Mouse (Mus musculus): ENCODE results near the gene Uvrag. TPM values are rescaled to one million over a fixed set of nuclear protein-coding genes. Genes with fewer than 3 reads are reported as not detected.
"Not testable (repeated sequence)": the region's sequence is repeated elsewhere in the genome, so short reads cannot be mapped to it uniquely, and the experiment has no call there.

The Uvrag gene
- total RNA-seq, 2 experiments from 2014 or later, result 8.6 to 9.7 TPM

DNA sequence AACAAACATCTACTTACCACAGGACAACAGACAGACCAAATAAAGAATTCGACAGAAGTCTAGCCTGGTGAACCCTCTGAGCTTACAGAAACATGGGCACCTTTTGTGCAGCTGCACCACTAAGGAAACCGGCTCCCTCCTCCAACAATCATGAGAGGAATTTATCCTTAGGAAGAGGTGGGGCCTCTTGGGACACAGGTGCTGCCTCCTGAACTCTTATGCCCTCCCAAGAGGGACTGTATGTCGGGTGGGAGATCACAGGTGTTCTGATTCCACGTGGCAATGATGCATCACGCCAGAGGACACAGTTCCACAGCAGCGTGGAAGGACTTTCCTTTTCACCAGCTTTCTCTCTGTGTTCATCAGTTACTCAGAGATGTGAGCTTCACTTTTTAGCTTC, 146.8 kb downstream of the Uvrag start:
- DNase-seq, result no peak
- intact Hi-C loops (cut with DNase I), result no loop called here

DNA sequence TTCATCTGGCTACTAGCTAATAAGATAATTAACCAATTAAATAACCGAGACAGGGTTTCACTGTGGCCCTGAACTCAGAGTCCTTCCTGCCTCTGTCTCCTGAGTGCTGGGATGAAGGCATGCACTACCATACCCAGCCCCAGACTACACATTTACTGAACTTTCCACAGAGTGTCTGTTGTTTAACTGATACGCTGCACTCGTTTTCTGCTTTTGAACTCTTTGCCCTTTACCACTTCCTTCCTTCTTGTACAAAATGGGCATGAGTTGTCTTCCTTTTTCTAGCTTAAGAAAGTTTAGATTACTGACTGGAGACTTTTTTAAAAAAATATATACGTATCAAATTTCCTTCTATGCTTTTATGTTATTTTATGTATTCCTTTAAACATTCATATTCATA, 147.5 kb downstream of the Uvrag start:
- no peak for DNase-seq
- intact Hi-C loops (cut with DNase I), result no loop called here

DNA sequence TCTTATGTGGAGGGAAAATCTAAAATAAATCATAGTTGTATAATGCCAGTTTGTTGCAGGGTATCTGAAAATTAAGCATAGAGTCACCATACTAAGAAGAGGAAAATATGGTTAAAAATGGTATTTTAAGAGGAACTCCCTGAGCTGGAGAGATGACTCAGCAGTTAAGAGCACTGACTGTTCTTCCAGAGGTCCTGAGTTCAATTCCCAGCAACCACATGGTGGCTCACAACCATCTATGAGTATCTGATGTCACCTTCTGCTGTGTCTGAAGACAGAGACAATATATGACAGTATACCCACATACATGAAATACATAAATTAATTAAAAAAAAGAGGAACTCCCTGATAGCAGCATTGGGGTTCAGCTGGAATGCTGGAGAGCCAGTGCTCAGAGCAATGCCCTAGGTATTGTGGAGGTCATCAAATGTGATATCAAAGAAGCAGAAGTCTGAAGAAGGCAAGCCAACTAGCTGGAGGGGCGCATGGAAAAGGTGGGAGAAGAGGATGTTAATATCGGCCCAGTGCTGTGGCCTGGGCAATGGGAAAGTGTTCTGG, 149.7 kb downstream of the Uvrag start:
- DNase-seq, result no peak
- intact Hi-C loops (cut with DNase I), result no loop called here

DNA sequence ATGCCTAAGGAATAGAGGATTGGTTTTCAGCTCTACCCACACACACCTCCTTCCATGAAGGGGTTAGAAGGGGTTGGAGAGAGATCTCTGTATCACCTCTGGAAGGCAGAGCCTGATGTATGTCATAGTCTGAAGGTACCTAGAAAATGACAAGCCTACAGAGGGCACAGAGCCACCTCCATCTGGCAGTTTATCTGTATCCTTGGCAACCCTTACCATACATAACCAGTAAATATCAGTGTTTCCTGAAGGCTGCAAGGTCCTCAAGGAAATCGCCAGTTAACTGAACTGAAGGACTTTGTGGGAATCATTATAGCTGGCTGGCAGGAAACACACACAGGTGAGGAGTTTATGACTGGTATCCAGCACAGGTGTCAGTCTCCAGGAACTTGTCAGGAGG, 150.4 kb downstream of the Uvrag start:
- intact Hi-C loops (cut with DNase I), result no loop called here
- DNase-seq, result no peak

DNA sequence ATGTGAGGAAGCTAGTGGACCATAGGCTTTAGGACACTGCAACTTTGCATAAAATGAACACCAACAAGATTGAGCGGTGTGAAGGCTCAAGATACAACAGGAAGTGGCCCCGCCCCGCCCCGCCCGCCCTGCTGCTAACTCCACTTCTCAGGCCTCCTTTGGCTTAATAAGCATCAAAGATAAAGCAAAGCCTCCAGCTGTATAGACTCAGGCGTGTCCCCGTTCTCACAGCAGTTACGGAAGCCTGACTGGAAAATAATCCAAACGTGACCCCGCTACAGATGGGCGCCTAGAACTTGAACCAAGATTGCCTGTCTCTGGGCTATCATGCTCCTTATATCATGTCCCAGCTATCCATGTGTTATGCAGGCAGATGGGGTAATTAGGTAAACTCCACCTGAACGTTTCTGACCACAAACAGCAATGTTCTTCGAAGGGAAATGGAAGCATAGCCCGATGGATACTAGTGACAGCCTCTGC, 153.9 kb downstream of the Uvrag start:
- no peak for DNase-seq
- intact Hi-C loops (cut with DNase I), result no loop called here

DNA sequence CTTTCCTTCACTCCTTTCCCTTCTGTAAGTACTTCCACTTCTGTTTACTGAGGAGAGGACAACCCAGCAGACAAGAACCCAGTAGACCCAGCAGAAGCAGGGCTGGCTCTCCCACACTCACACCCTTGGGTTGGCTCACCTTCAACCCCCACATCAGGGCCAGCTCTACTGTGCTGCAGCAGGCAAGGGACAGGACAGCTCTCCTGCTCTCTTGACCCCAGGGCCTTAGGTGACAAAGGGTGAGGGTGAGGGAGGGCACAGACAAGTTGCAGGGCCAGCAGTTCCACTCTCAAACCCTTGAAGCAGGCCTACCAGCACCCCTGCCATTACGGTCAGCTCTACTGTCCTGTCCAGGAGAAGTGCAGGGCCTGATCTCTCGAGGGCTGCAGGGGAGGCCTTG, 155.0 kb downstream of the Uvrag start:
- intact Hi-C loops (cut with DNase I), result no loop called here
- no peak for DNase-seq

DNA sequence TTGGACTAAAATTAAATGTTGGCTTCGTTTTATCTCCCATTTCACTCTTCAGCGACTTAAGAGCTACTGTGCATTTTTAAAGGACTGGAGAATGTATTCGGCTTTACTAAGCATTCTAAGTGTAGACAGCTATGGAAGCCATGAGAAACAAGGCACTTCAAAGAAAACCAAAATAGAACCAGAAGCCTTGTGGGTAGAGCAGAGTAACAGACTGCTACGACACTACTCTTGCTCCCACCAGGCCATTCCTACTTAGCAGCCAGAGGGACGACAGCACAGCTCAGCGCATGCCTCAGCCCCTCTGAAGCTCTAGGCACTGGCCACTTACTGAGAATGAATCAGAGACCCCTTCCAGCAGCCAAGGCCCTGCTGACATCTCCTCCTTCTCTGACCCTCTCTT, 155.5 kb downstream of the Uvrag start:
- no peak for DNase-seq
- intact Hi-C loops (cut with DNase I), result no loop called here

DNA sequence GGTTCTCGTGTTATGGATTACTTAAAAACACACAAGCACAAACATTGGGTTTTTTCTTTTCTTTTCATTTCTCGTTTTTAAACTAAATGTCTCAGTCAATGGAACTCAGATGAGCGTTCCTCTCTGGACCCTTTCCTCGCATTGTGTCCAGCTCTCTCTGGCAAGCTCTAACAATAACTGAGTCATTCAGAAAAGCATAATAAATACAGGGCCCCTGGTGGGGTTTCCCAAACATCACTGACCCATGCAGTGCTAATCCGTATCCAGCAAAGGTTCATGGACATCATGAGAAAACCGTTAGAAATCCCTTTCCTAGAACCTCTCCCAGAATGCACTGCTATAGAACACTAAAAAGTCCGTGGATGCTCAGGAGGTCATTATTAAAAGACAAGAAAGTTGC, 156.6 kb downstream of the Uvrag start:
- intact Hi-C loops (cut with DNase I), result no loop called here
- DNase-seq, result no peak

DNA sequence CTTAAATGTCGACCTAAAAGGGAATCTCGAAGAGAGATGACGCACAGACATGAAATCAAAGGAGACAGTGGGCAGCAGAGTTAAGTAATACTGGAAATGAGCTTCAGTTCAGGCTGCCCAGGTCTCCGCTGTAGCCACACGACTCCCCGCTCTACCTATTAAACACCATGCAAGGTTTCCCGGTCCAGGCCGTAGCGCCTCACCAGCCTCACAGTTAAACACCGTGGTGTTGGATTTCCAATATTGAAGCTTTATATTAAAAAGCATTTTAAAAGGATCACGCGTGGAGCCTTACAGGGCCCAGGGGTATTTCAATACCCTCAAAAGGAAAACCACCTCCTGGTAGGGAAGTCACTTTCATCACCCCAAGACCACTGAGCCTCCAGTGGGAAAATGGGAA, 157.9 kb downstream of the Uvrag start:
- intact Hi-C loops (cut with DNase I), result no loop called here
- DNase-seq, result no peak

DNA sequence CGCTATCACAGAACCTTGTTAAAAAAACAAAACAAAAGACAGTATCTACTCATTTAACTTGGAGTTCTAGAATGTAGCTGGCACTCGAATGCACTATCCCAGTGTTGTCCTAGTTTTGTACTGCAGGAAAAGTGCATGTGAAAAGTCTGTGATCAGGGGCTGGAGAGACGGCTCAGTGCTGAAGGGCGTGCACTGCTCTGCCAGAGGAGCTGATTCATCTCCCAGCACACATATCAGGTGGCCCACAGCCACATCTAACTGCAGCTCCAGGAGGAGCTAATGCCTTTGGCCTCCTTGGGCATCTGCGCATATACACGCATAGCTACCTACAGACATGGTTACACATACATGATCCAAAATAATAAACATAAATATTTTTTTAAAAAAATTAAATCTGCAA, 159.5 kb downstream of the Uvrag start:
- DNase-seq, result no peak
- intact Hi-C loops (cut with DNase I), result no loop called here

DNA sequence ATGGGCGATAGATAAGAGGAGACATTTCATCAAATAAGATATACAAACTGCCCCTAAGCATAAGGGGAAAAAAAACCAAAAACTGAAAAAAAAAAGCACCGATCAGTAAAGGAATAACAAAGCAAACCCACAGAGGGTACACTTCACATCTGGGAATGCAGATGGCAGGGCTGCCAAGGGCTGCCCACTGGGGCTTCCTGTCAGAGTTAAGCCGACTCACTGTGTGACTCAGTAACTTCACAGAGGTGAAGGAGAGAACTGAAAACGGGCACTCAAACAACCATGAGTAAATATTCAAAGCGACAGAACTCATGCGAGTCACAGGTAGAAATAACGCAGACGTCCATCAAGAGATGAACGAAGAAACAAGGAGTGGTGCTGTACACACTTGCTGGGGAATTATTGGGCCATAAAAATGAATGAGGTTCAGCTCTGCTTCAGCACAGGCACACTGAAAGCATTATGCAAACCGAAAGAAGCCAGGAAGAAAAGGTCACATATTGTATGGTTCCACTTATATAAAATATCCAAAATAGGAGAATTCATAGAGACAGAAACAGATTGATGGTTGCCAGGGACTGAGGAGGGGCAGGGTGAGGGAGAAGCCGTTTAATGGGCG, 164.0 kb downstream of the Uvrag start:
- no peak for DNase-seq
- intact Hi-C loops (cut with DNase I), result no loop called here

DNA sequence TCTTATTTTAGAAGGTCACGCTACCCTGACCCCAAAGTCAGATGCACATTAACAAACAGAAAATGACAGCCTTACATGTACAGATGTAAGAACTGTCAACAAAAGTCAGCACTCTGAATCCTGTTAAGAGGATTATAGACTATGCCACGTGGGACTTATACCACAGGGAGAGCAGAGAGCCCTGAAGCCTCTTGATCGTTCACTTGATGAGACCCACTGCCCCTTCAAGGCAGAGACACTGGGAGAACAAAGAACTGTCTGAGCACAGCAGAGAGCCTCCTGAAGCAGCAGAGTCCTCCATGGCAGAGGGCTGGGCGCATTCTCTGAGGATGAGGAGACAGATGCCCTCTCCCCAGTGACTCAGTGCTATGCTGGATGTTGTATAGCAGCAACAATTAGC, 166.4 kb downstream of the Uvrag start:
- no peak for DNase-seq
- intact Hi-C loops (cut with DNase I), result no loop called here

DNA sequence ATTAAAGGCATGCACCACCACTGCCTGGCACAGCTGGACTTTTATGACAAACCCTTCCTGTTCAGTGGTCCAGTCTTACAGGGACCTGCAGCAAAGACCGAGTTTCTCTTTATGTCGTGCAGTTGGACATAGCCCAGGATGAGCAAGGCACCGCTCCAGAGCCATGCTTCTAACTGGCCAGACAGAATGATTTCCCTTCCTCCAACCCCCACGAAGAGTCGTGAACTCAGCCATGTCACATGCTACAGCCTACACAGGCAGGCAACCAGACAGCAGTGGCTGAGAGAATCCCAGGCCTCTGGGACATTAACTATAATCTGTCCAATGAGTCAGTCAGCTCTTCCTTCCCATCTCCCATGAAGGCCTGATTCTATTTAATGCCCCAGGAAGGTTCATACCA, 170.2 kb downstream of the Uvrag start:
- intact Hi-C loops (cut with DNase I), result no loop called here

DNA sequence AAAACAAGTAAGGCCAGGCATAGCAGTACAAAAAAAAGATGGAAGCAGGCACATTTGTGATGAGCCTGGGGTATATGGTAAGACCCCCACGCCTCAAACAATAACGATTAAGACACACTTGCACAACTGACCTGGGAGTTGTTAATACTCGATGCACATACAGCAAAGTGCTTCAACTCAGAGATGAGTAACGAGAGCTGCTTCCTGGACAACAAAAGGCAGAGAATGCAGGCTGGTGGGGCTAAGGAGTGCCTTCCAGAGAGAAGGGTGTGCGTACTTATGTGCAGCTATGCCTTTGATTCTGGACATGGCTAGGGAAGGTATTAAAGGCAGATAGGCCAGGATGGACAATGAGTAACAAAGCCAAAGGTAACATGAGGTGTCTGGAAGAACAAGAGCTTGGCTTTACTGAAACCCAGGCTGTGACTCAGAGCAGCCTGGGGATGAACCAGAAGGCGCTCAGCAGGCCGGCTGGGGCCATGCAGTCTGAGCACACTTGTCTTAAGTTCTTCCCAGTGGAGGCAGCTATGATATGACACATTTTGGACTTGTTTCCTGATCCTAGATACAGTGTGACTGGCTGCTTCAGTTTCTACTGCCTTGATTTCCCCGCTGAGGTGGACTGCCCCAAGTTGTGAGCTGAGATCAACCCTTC, 172.1 kb downstream of the Uvrag start:
- intact Hi-C loops (cut with DNase I), result no loop called here

More for the DNA sequence above, 170.2 kb downstream of the Uvrag start:
- no peak for DNase-seq

DNA sequence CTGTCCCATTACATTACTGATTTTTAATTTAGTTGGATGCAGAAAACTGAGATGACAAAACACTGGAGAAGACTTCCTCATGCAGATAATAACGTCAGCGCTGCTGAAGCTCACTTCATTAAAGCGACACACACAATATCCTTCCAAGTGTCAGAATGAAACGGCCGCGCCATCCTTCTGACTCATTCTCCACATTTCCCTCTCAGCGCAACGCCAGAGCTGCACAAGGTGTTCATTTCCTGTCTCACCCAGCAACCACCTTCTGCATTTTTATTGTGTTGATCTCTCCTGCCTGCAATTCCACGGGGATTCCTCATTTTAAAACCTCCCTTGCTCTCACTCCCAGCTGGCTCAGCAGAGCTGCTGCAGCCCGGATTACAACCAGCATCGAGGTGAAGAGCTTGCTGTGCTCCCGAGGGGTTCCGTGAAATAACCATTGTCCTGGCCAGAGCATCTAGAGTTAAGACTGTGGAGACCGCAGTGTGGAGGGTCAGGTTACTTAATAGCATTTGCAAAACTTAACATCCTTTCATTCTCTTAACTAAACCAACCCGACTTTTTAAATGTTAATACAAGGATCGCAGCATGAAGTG, 172.8 kb downstream of the Uvrag start:
- intact Hi-C loops (cut with DNase I), result no loop called here
- no peak for DNase-seq

More for the DNA sequence above, 172.1 kb downstream of the Uvrag start:
- no peak for DNase-seq

DNA sequence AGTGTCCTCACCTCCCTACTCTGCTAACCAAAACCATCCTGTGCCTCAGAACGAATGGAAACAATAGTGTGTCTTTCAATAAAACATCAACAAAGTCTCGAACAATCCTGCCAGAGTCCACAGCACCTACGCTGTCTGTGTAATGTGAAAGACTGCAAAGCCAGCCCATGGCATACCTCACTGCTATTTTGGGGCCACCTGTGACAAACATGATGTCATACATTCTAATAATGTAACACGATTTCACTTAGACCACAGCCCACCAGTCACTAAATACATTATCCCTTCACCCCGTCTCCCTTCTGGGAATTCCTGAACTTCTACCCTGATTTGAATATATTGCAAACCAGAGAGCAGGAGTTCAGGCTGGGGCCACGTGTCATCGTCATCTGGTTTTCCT, 173.3 kb downstream of the Uvrag start:
- no peak for DNase-seq
- intact Hi-C loops (cut with DNase I), result no loop called here

DNA sequence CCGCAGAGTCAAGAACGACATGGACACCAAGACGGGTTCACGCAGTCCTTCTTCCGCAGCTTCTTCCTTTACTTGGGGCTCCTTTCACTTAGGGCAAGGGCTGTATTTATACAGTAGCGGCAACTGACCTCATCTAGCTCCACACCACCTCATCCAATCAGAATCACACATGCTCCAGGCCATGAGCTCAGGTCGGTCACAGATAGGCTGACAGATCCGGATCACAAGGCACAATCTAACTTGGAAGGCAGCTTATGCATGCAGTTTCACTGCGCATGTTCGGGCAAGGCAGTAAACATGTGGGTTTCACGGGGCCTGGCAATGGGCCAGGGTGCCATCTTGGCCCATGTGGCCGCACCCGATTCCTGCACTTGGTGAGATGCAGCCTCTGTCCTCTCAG, 177.4 kb downstream of the Uvrag start:
- intact Hi-C loops (cut with DNase I), result loop anchor here (2.0 kb wide), 1 partner anchor 115 kb away; no protein-coding TSS in a partner anchor

DNA sequence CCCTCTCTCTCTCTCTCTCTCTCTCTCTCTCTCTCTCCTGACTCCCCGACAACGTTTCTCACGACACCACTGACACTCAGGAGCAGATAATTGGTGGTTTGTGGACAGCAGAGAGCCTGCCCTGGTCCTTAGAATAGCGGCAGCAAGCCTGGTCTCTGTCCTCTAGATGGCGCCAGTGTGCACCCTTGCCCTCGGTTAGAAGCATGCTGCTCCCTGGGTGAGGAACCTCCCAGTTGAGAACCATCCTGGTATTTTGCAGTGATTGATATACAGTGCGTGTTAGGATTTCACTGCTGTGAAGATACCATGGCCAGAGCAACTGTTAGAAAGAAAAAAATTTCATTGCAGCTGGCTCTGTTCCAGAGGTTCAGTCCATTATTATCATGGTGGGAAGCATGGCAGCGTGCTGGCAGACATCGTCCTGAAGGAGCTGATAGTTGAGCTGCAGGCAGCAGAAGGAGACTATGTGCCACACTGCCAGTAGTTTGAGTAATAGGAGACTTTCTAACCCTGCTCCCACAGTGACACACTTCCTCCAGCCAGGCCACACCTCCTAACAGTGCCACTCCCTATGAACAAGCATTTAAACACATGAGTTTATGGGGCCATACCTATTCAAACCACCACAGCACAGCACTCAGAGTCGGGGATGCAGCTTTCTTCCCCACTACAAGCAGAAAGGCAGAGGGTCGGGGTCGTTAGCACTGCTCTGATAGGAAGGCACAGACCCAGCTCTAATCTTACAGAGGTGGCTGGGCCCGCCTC, 178.2 kb downstream of the Uvrag start:
- DNase-seq, result peak; percentile 45 to 62
- intact Hi-C loops (cut with DNase I), result loop anchor here (2.0 kb wide), 1 partner anchor 116 kb away; no protein-coding TSS in a partner anchor

More for the DNA sequence above, 177.4 kb downstream of the Uvrag start:
- not testable (repeated sequence) for DNase-seq

DNA sequence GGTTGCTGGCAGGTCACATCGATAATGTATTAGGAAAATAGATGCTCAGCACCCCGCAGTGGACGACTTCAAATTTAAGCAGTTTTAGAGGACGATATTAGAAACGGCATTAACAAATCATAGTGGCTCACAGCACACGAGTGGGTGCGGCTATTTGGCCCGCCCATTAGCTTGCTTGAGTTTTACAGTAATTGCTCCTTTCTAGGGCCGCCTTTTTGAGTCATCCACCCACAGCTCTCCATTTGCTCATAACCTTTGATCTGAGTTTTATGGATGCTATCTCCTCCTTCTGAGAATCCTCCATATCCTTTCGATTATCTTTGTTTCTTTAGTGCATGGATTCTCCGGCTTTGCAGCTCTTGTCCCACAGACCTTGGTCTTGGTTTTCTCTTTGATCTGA, 178.9 kb downstream of the Uvrag start:
- intact Hi-C loops (cut with DNase I), result loop anchor here (2.0 kb wide), 1 partner anchor 117 kb away; no protein-coding TSS in a partner anchor
- no peak for DNase-seq

DNA sequence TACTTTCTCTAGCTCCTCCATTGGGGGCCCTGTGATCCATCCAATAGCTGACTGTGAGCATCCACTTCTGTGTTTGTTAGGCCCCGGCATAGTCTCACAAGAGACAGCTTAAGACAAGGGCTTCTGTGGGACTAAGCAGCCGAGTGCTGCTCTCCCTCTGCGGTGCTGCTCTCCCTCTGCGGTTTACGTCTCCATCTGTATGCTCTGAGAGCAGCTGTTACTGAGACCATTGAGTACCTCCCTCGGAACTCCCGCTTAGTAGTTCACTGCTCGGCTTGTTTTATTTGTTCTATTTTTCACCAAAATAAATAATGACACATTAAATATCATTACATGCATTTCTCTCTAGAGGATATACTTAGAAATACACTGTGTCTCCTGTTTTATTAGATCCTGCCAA, 180.7 kb downstream of the Uvrag start:
- no peak for DNase-seq
- intact Hi-C loops (cut with DNase I), result no loop called here

DNA sequence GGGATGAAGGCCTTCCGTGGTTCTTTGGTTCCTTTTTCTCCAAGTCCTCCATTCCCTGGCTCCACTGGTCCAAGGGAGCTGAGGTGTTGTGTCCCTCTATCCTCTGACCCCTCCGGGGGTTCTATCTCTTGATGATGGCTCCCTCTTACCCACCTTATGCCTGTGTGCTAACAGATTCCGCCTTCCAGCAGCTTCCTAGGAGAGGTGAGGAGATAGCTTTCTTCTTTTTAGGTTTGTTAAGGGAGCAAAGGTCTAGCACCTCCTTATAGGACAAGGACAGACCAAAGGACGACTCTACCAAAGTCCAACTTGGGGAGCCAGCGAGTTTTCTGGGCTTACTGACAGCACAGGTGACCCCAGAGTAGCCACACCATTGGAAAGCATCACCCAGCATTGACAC, 181.7 kb downstream of the Uvrag start:
- DNase-seq, result no peak
- intact Hi-C loops (cut with DNase I), result no loop called here
